Mouse (Mus musculus) limb, embryonic 15.5 days (tissue): ENCODE measurements around the gene Ptprn2. TPM values are rescaled to one million over a fixed set of nuclear protein-coding genes. Genes with fewer than 3 reads are reported as not detected.

Experiments
- ATAC-seq: fragments of 200-750 bp; cut with Nextera tagmentation; 2 replicates; pipeline ENCODE4 v1.8.0; 2017; ENCODE audit warnings: low read depth, moderate TSS enrichment; ENCODE audit not compliant: insufficient number of reproducible peaks, low FRiP score, low TSS enrichment
- H3K27ac ChIP-seq: fragments of 300-500 bp; sonication (generic); 2 replicates; pipeline ENCODE4 v1.5.1; 2015; ENCODE audit warnings: moderate library complexity, mild to moderate bottlenecking, inconsistent platforms
- H3K27me3 ChIP-seq: fragments of 300-500 bp; sonication (generic); 2 replicates; pipeline ENCODE4 v1.6.1; 2015; ENCODE audit warnings: inconsistent platforms
- H3K36me3 ChIP-seq: fragments of 300-500 bp; sonication (generic); 2 replicates; pipeline ENCODE4 v1.6.1; 2015; ENCODE audit warnings: inconsistent platforms
- H3K4me1 ChIP-seq: fragments of 300-500 bp; sonication (generic); 2 replicates; pipeline ENCODE4 v1.6.1; 2015; ENCODE audit warnings: inconsistent platforms
- H3K4me2 ChIP-seq: fragments of 300-500 bp; sonication (generic); 2 replicates; pipeline ENCODE4 v1.6.1; 2015; ENCODE audit warnings: mild to moderate bottlenecking, inconsistent platforms
- H3K4me3 ChIP-seq: fragments of 300-500 bp; sonication (generic); 2 replicates; pipeline ENCODE4 v1.5.1; 2015; ENCODE audit warnings: mild to moderate bottlenecking, inconsistent platforms
- H3K9ac ChIP-seq: fragments of 300-500 bp; sonication (generic); 2 replicates; pipeline ENCODE4 v1.6.1; 2015; ENCODE audit warnings: inconsistent platforms
- H3K9me3 ChIP-seq: fragments of 300-500 bp; sonication (generic); 2 replicates; pipeline ENCODE4 v1.6.1; 2016; ENCODE audit warnings: inconsistent platforms
- WGBS: fragments of 180-500 bp; shearing (Covaris S2); methylation state at CpG from one replicate; pipeline ENCODE4 v1.1.7; 2015; 5-methylcytosine and 5-hydroxymethylcytosine counted together
- polyA plus RNA-seq: library from polyadenylated mRNA; unstranded; fragments of >200 nt; fragmentation: Nextera tagmentation; extraction: Ambion mirVana; gene quantifications from 2 replicates; pipeline ENCODE4 v1.2.1, GENCODE M21; 2015

Gene Ptprn2
- polyA plus RNA-seq, 1 experiment from 2014 or later: 0.15 TPM

- H3K9ac ChIP-seq: no peak overlapping the region
- no peak overlapping the region for H3K4me3 ChIP-seq
- no peaks in the 10 kb centered on the region for H3K4me1 ChIP-seq
- no peak for ATAC-seq
- no peaks in the 10 kb centered on the region for H3K36me3 ChIP-seq
- no peak overlapping the region for H3K27ac ChIP-seq
- H3K4me2 ChIP-seq: no peak overlapping the region
- H3K9me3 ChIP-seq: no peaks in the 10 kb centered on the region
- H3K27me3 ChIP-seq: no peaks in the 10 kb centered on the region
Measured at GRCm38 (mm10) chr12:116533281-116533680, 47.8 kb downstream of the Ptprn2 start.

GRCm38 (mm10) chr12:116539305-116539704, 53.8 kb downstream of the Ptprn2 start:
- WGBS: 77% methylated on average over 1 of the region's 1 CpGs
- Histone ChIP-seq H3K27ac (no peak overlapping the region), H3K36me3 (no peaks in the 10 kb centered on the region), H3K4me2 (no peak overlapping the region), H3K9me3 (no peaks in the 10 kb centered on the region), H3K4me3 (no peak overlapping the region), H3K9ac (no peak overlapping the region), H3K27me3 (no peaks in the 10 kb centered on the region), H3K4me1 (no peaks in the 10 kb centered on the region)
- ATAC-seq: no peak

DNA sequence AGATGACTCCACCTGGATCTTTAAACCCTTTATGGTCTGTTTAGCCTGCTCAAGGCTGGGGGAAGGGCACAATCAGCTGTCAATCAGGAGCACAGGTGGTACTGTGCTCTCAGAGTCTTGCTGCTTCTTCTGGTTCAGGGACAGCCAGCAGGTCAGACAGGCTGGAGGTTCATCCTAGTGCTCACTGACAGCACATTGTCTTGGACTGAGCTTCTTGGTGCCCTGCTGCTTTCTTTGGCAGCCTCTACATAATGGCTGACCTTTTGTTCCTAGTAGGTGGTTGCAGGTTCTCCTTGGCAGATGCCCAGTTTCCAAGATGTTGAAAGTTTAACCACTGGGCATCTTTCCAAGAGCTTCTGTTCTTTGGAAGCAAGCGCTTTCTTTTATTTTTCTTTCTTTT, 55.1 kb downstream of the Ptprn2 start:
- 63% methylated on average over 1 of the region's 1 CpGs for WGBS

GRCm38 (mm10) chr12:116550031-116550430, 64.5 kb downstream of the Ptprn2 start:
- H3K4me3 ChIP-seq: no peak overlapping the region
- ATAC-seq: no peak
- 59% methylated on average over 1 of the region's 1 CpGs for WGBS
- no peaks in the 10 kb centered on the region for H3K36me3 ChIP-seq
- no peak overlapping the region for H3K9ac ChIP-seq
- H3K4me2 ChIP-seq: no peak overlapping the region
- no peaks in the 10 kb centered on the region for H3K9me3 ChIP-seq
- no peaks in the 10 kb centered on the region for H3K27me3 ChIP-seq
- no peaks in the 10 kb centered on the region for H3K4me1 ChIP-seq
- no peak overlapping the region for H3K27ac ChIP-seq

More for the DNA sequence above, 55.1 kb downstream of the Ptprn2 start:
- ATAC-seq: no peak
- H3K27ac ChIP-seq: no peak overlapping the region
- no peak overlapping the region for H3K9ac ChIP-seq
- H3K4me1 ChIP-seq: no peaks in the 10 kb centered on the region
- no peak overlapping the region for H3K4me3 ChIP-seq
- no peaks in the 10 kb centered on the region for H3K36me3 ChIP-seq
- no peaks in the 10 kb centered on the region for H3K27me3 ChIP-seq
- H3K4me2 ChIP-seq: no peak overlapping the region
- H3K9me3 ChIP-seq: no peaks in the 10 kb centered on the region

DNA sequence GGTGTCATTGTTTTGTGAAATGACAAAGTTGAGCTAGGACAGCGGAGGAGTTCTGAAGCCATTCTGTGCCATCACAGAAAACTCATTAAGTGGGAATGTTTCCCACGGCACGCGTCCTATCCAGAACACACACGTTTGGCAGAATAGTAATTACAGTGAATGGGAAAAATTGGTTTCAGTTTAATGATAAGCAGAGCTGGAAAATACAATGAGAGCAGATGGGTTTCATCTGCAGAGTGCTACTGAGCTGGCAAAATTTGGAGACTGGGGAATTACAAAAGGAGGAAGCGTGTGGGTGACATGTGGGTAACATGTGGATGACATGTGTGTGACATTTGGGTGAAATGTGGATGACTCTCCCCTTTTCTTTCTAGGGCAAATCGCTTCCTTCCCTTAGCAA, 66.0 kb downstream of the Ptprn2 start:
- H3K4me3 ChIP-seq: no peak overlapping the region
- 65% methylated on average over 7 of the region's 7 CpGs for WGBS
- no peaks in the 10 kb centered on the region for H3K27me3 ChIP-seq
- H3K36me3 ChIP-seq: no peaks in the 10 kb centered on the region
- no peaks in the 10 kb centered on the region for H3K9me3 ChIP-seq
- no peak overlapping the region for H3K9ac ChIP-seq
- ATAC-seq: no peak
- no peak overlapping the region for H3K27ac ChIP-seq
- no peak overlapping the region for H3K4me2 ChIP-seq
- H3K4me1 ChIP-seq: no peaks in the 10 kb centered on the region

GRCm38 (mm10) chr12:116552306-116552705, 66.8 kb downstream of the Ptprn2 start:
- H3K4me3 ChIP-seq: no peak overlapping the region
- H3K4me1 ChIP-seq: no peaks in the 10 kb centered on the region
- ATAC-seq: no peak
- no peaks in the 10 kb centered on the region for H3K27me3 ChIP-seq
- WGBS: 78% methylated on average over 2 of the region's 2 CpGs
- no peak overlapping the region for H3K4me2 ChIP-seq
- H3K27ac ChIP-seq: no peak overlapping the region
- H3K9ac ChIP-seq: no peak overlapping the region
- H3K36me3 ChIP-seq: no peaks in the 10 kb centered on the region
- H3K9me3 ChIP-seq: no peaks in the 10 kb centered on the region

DNA sequence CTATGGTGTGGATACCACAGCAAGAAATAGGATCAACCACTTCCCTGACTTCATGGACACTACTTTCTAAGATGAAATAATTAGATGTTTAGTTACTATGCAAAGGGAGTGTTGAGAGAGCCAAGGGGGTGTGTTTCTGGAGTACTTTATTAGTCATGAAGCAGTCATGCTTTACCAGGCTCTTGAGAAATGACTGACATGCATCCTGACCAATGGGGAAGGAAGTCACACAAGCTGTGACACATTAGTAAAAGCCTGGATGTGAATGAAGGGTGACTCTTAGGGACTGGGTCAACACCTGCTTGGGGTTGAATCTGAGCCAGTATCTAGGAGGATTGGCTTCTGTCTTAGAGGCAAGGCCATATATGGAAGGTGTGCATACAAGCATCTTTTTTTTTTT, 67.8 kb downstream of the Ptprn2 start:
- Histone ChIP-seq H3K27me3 (no peaks in the 10 kb centered on the region), H3K27ac (no peak overlapping the region), H3K4me1 (no peaks in the 10 kb centered on the region), H3K9ac (no peak overlapping the region), H3K4me3 (no peak overlapping the region), H3K4me2 (no peak overlapping the region), H3K9me3 (no peaks in the 10 kb centered on the region), H3K36me3 (no peaks in the 10 kb centered on the region)
- ATAC-seq: no peak

GRCm38 (mm10) chr12:116555964-116556363, 70.4 kb downstream of the Ptprn2 start:
- no peak for ATAC-seq
- Histone ChIP-seq H3K4me2 (no peak overlapping the region), H3K9me3 (no peaks in the 10 kb centered on the region), H3K36me3 (no peaks in the 10 kb centered on the region), H3K4me3 (no peak overlapping the region), H3K4me1 (no peaks in the 10 kb centered on the region), H3K27ac (no peak overlapping the region), H3K27me3 (no peaks in the 10 kb centered on the region), H3K9ac (no peak overlapping the region)
- 73% methylated on average over 4 of the region's 4 CpGs for WGBS

GRCm38 (mm10) chr12:116564441-116564840, 78.9 kb downstream of the Ptprn2 start:
- no peak for ATAC-seq
- no peak overlapping the region for H3K4me2 ChIP-seq
- no peaks in the 10 kb centered on the region for H3K36me3 ChIP-seq
- no peak overlapping the region for H3K27ac ChIP-seq
- no peak overlapping the region for H3K4me3 ChIP-seq
- H3K4me1 ChIP-seq: no peaks in the 10 kb centered on the region
- 42% methylated on average over 8 of the region's 8 CpGs for WGBS
- H3K27me3 ChIP-seq: no peaks in the 10 kb centered on the region
- no peak overlapping the region for H3K9ac ChIP-seq
- H3K9me3 ChIP-seq: no peaks in the 10 kb centered on the region

DNA sequence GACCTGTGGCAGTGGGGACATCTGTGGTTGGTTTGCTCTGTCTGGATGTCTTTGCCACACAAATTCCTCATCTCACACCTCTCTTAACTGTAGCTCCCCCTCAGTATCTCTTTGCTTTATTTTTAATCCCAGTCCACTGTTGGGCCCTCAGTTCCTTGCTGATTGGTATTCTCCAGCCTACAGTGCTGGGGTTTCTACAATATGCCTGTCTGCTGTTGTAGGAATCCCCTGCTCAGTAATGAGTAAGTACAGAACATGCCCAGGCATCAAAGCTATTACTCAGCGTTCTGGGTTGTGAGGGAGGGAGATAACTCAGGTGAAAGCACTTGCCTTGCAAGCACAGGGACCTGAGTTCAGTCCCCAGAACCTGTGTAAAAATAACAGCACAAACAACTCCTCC, 81.2 kb downstream of the Ptprn2 start:
- no peak overlapping the region for H3K27ac ChIP-seq
- H3K4me1 ChIP-seq: no peaks in the 10 kb centered on the region
- H3K9ac ChIP-seq: no peak overlapping the region
- no peaks in the 10 kb centered on the region for H3K27me3 ChIP-seq
- H3K9me3 ChIP-seq: no peaks in the 10 kb centered on the region
- H3K4me2 ChIP-seq: no peak overlapping the region
- WGBS: 69% methylated on average over 1 of the region's 1 CpGs
- ATAC-seq: no peak
- no peak overlapping the region for H3K4me3 ChIP-seq
- H3K36me3 ChIP-seq: no peaks in the 10 kb centered on the region

DNA sequence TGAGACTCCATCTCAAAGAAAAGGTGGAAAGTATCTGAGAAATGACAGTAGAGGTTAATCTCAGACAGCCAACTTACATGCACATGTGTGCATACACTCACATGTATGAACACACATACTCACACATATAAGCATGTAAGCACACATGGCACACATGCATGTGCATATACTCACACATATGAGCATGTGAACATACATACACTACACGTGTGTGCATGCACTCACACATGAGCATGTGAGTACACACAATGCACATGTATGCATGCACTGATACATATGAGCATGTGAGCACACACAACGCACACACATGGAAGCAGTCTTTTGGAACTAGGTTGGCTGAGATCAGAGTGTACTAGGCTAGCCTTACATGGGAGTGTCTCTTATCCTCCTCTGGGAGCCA, 81.7 kb downstream of the Ptprn2 start:
- Histone ChIP-seq H3K9ac (no peak overlapping the region), H3K36me3 (no peaks in the 10 kb centered on the region), H3K4me1 (no peaks in the 10 kb centered on the region), H3K27me3 (no peaks in the 10 kb centered on the region), H3K9me3 (no peaks in the 10 kb centered on the region), H3K27ac (no peak overlapping the region), H3K4me3 (no peak overlapping the region), H3K4me2 (no peak overlapping the region)
- ATAC-seq: no peak
- WGBS: 75% methylated on average over 2 of the region's 2 CpGs

- no peaks in the 10 kb centered on the region for H3K9me3 ChIP-seq
- H3K4me2 ChIP-seq: no peak overlapping the region
Measured at GRCm38 (mm10) chr12:116569568-116569967, 84.0 kb downstream of the Ptprn2 start.

GRCm38 (mm10) chr12:116574102-116574501, 88.6 kb downstream of the Ptprn2 start:
- 69% methylated on average over 5 of the region's 5 CpGs for WGBS

More at GRCm38 (mm10) chr12:116569568-116569967, 84.0 kb downstream of the Ptprn2 start:
- no peaks in the 10 kb centered on the region for H3K36me3 ChIP-seq
- WGBS: 59% methylated on average over 1 of the region's 1 CpGs
- no peaks in the 10 kb centered on the region for H3K27me3 ChIP-seq
- no peak overlapping the region for H3K27ac ChIP-seq
- ATAC-seq: no peak
- H3K9ac ChIP-seq: no peak overlapping the region
- H3K4me3 ChIP-seq: no peak overlapping the region
- no peaks in the 10 kb centered on the region for H3K4me1 ChIP-seq

More at GRCm38 (mm10) chr12:116574102-116574501, 88.6 kb downstream of the Ptprn2 start:
- H3K9me3 ChIP-seq: no peaks in the 10 kb centered on the region
- no peaks in the 10 kb centered on the region for H3K4me1 ChIP-seq
- H3K4me3 ChIP-seq: no peak overlapping the region
- no peak for ATAC-seq
- no peak overlapping the region for H3K9ac ChIP-seq
- H3K4me2 ChIP-seq: no peak overlapping the region
- no peaks in the 10 kb centered on the region for H3K27me3 ChIP-seq
- H3K27ac ChIP-seq: no peak overlapping the region
- H3K36me3 ChIP-seq: no peaks in the 10 kb centered on the region
